Mouse (Mus musculus) liver, embryonic 14.5 days (tissue): ENCODE measurements around the gene Trmt10a.

ENCODE experiments used
- CTCF ChIP-seq: IDR thresholded peaks from 2 replicates; pipeline ENCODE4 v1.5.1; 2016; ENCODE audit warnings: antibody characterized with exemption, low read depth, control low read depth
- EP300 ChIP-seq: IDR thresholded peaks from 2 replicates; pipeline ENCODE4 v1.6.1; 2016; ENCODE audit warnings: antibody characterized with exemption, low read depth

- TF ChIP-seq CTCF (no peak), EP300 (no peak)
Observed at GRCm38 (mm10) chr3:138095301-138095700, 47.9 kb upstream of the Trmt10a start.
